Mouse (Mus musculus): ENCODE data around the gene Fabp6. TPM values are rescaled to one million over a fixed set of nuclear protein-coding genes. Genes with fewer than 3 reads are reported as not detected.

Gene Fabp6
- polyA plus RNA-seq, 1 experiment from 2014 or later, result not detected

GRCm38 (mm10) chr11:43610006-43610661 is 8.8 kb upstream of the Fabp6 start:
- Histone ChIP-seq H3K27me3 (ENCODE audit: control insufficient read depth, insufficient read depth, low read length) (no peaks in the 10 kb centered on the region), H3K27ac (ENCODE audit: low read depth, low read length) (no peak overlapping the region), H3K9me3 (ENCODE audit: control insufficient read depth, low read length) (no peaks in the 10 kb centered on the region), H3K4me3 (ENCODE audit: low read depth, low read length) (no peak overlapping the region), H3K9ac (ENCODE audit: low read length) (no peak overlapping the region), H3K4me1 (ENCODE audit: control insufficient read depth, insufficient read depth, low read length) (0 out of 2 replicates have a peak, but pooled peaks cover 3% of the 10 kb centered on the region), H3K4me2 (no peak overlapping the region), H3K36me3 (ENCODE audit: control insufficient read depth, insufficient read depth, low read length) (no peaks in the 10 kb centered on the region)
- no peak for DNase-seq (ENCODE audit: low spot score, missing footprints)
- 83% methylated on average over 10 of the region's 10 CpGs for WGBS
- no peak for ATAC-seq (ENCODE audit: low FRiP score)

- H3K36me3 ChIP-seq (ENCODE audit: control insufficient read depth, insufficient read depth, low read length), result no peaks in the 10 kb centered on the region
- H3K4me3 ChIP-seq (ENCODE audit: low read depth, low read length), result no peak overlapping the region
- no peak for DNase-seq (ENCODE audit: low spot score, missing footprints)
- H3K27ac ChIP-seq (ENCODE audit: low read depth, low read length), result no peak overlapping the region
- H3K4me2 ChIP-seq, result no peak overlapping the region
- WGBS, result 83% methylated on average over 3 of the region's 3 CpGs
- H3K9ac ChIP-seq (ENCODE audit: low read length), result no peak overlapping the region
- H3K27me3 ChIP-seq (ENCODE audit: control insufficient read depth, insufficient read depth, low read length), result no peaks in the 10 kb centered on the region
- ATAC-seq (ENCODE audit: low FRiP score), result no peak
- H3K4me1 ChIP-seq (ENCODE audit: control insufficient read depth, insufficient read depth, low read length), result 0 out of 2 replicates have a peak, but pooled peaks cover 3% of the 10 kb centered on the region
- H3K9me3 ChIP-seq (ENCODE audit: control insufficient read depth, low read length), result no peaks in the 10 kb centered on the region
These were observed 7.1 kb upstream of the Fabp6 start for GRCm38 (mm10) chr11:43608440-43608839.

- ATAC-seq (ENCODE audit: low FRiP score) (no peak), DNase-seq (ENCODE audit: low spot score, missing footprints) (peak; percentile 76)
- Histone ChIP-seq H3K27ac (ENCODE audit: low read depth, low read length) (no peak overlapping the region), H3K9me3 (ENCODE audit: control insufficient read depth, low read length) (no peaks in the 10 kb centered on the region), H3K4me2 (no peak overlapping the region), H3K27me3 (ENCODE audit: control insufficient read depth, insufficient read depth, low read length) (no peaks in the 10 kb centered on the region), H3K4me1 (ENCODE audit: control insufficient read depth, insufficient read depth, low read length) (no peaks in the 10 kb centered on the region), H3K4me3 (ENCODE audit: low read depth, low read length) (no peak overlapping the region), H3K36me3 (ENCODE audit: control insufficient read depth, insufficient read depth, low read length) (no peaks in the 10 kb centered on the region), H3K9ac (ENCODE audit: low read length) (no peak overlapping the region)
- WGBS, result 87% methylated on average over 6 of the region's 6 CpGs
These were observed 4.5 kb upstream of the Fabp6 start for GRCm38 (mm10) chr11:43605859-43606258.

DNA sequence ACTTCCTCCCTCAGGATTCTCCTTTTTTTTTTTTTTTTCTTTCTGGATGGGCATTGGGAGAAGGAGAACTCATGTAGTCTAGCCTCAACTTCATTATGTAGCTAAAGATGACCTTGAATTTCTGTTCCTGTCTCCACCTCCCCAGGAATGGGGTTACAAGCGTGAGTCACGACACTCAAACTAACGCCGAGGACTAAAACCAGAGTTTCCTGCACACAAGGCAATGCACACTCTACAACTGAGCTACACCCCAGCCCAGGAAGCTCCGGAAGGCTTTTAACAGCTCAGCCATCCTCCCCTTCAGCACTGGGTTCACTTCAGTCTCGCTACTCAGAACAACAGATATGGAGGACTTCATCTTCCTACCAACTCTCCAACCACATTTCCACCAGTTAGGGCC is 3.6 kb upstream of the Fabp6 start:
- DNase-seq (ENCODE audit: low spot score, missing footprints), result peak; percentile 21
- 90% methylated on average over 6 of the region's 6 CpGs for WGBS

DNA sequence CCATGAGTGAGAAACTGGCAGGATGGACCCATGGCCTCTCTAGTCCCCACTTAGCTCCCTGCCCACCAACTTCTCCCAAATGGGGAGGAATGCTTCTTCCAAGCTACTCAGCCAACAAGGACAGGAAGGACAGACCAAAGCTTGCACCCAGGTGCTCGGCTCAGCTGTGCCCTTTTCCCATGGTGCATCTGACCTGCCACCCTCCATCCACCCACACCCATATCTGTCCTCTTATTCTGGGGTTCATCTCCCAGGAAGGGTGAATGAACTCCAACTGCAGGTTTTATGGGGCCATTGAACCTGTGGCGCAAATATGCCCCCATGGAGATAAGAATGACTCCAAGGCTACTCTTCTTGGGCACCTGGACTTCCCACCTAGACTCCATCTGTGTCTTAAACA is 2.9 kb upstream of the Fabp6 start:
- H3K27ac ChIP-seq (ENCODE audit: low read depth, low read length), result no peak overlapping the region

More for the DNA sequence above, 3.6 kb upstream of the Fabp6 start:
- H3K4me3 ChIP-seq (ENCODE audit: low read depth, low read length), result no peak overlapping the region
- no peaks in the 10 kb centered on the region for H3K27me3 ChIP-seq (ENCODE audit: control insufficient read depth, insufficient read depth, low read length)
- no peak for ATAC-seq (ENCODE audit: low FRiP score)
- H3K9ac ChIP-seq (ENCODE audit: low read length), result no peak overlapping the region
- H3K4me2 ChIP-seq, result no peak overlapping the region
- no peaks in the 10 kb centered on the region for H3K4me1 ChIP-seq (ENCODE audit: control insufficient read depth, insufficient read depth, low read length)
- no peak overlapping the region for H3K27ac ChIP-seq (ENCODE audit: low read depth, low read length)
- no peaks in the 10 kb centered on the region for H3K9me3 ChIP-seq (ENCODE audit: control insufficient read depth, low read length)
- H3K36me3 ChIP-seq (ENCODE audit: control insufficient read depth, insufficient read depth, low read length), result no peaks in the 10 kb centered on the region

GRCm38 (mm10) chr11:43589530-43590072 is 11.7 kb downstream of the Fabp6 start:
- H3K9ac ChIP-seq (ENCODE audit: low read length), result no peak overlapping the region
- H3K27me3 ChIP-seq (ENCODE audit: control insufficient read depth, insufficient read depth, low read length), result no peaks in the 10 kb centered on the region
- no peak overlapping the region for H3K4me2 ChIP-seq
- 65% methylated on average over 6 of the region's 6 CpGs for WGBS
- no peaks in the 10 kb centered on the region for H3K9me3 ChIP-seq (ENCODE audit: control insufficient read depth, low read length)
- H3K4me3 ChIP-seq (ENCODE audit: low read depth, low read length), result no peak overlapping the region
- no peak overlapping the region for H3K27ac ChIP-seq (ENCODE audit: low read depth, low read length)
- DNase-seq (ENCODE audit: low spot score, missing footprints) (peak; percentile 83), ATAC-seq (ENCODE audit: low FRiP score) (no peak; the same call in 1 of the 2 replicates)
- no peaks in the 10 kb centered on the region; the same call in 1 of the 2 replicates for H3K4me1 ChIP-seq (ENCODE audit: control insufficient read depth, insufficient read depth, low read length)
- peaks cover 15% of the 10 kb centered on the region for H3K36me3 ChIP-seq (ENCODE audit: control insufficient read depth, insufficient read depth, low read length)

More for the DNA sequence above, 2.9 kb upstream of the Fabp6 start:
- Histone ChIP-seq H3K4me1 (ENCODE audit: control insufficient read depth, insufficient read depth, low read length) (no peaks in the 10 kb centered on the region), H3K9ac (ENCODE audit: low read length) (no peak overlapping the region), H3K4me3 (ENCODE audit: low read depth, low read length) (no peak overlapping the region), H3K27me3 (ENCODE audit: control insufficient read depth, insufficient read depth, low read length) (no peaks in the 10 kb centered on the region), H3K4me2 (no peak overlapping the region), H3K9me3 (ENCODE audit: control insufficient read depth, low read length) (no peaks in the 10 kb centered on the region), H3K36me3 (ENCODE audit: control insufficient read depth, insufficient read depth, low read length) (no peaks in the 10 kb centered on the region)
- ATAC-seq (ENCODE audit: low FRiP score), result no peak
- no peak for DNase-seq (ENCODE audit: low spot score, missing footprints)
- 90% methylated on average over 2 of the region's 2 CpGs for WGBS

DNA sequence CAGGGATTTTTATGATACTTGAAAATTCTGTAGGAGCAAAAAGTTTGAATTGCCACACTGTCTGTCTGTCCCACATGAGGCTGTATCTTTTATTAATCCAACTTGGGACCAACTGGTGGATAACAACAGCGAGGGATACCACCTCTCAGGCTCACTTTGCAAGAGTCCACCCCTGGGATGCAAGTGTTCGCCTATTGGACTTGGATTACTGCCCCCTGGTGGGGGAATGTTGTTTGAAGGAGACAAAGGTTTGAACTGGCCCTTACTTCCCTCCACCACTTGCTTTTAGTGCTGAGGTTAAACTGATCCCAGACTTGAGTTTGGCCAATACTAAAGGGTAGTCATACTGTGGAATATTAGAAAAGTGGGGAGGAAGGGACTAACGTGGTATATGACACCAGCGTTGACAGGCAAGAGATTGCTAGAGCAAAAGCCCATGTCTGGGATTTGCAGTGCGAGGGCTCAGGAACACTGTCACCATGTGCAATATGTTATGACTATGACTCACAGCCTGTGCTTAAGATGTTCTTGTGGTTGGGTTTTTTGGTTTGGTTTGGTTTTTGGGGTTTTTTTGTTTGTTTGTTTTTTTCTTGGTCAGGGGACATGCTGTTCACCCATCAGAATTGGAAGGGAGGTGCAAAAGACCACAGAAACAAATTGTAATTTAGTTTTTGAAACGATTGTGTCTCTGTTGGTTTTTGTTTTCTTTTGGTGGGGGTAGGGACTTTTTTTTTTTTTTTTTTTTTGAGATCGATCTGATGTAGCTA is 14.8 kb downstream of the Fabp6 start, which contains the start of gene 4933415A04Rik:
4933415A04Rik (plus strand) TSS at position 717 of the 767 bp plus-strand sequence.
- H3K27ac ChIP-seq (ENCODE audit: low read depth, low read length), result peak within 1 kb of the TSS; percentile 38; the same call in 1 of the 2 replicates
- no peak within 1 kb of the TSS for H3K4me3 ChIP-seq (ENCODE audit: low read depth, low read length)
- no peak within 1 kb of the TSS for H3K9ac ChIP-seq (ENCODE audit: low read length)
- WGBS, result 70% methylated on average over 7 of the region's 7 CpGs
- no peaks in the 10 kb centered on the region for H3K9me3 ChIP-seq (ENCODE audit: control insufficient read depth, low read length)
- ATAC-seq (ENCODE audit: low FRiP score), result peak; percentile 65
- no peaks in the 10 kb centered on the region for H3K27me3 ChIP-seq (ENCODE audit: control insufficient read depth, insufficient read depth, low read length)
- DNase-seq (ENCODE audit: low spot score, missing footprints), result peak; percentile 97
- no peak within 1 kb of the TSS for H3K4me2 ChIP-seq
- no peaks in the 10 kb centered on the region; the same call in 1 of the 2 replicates for H3K4me1 ChIP-seq (ENCODE audit: control insufficient read depth, insufficient read depth, low read length)
- H3K36me3 ChIP-seq (ENCODE audit: control insufficient read depth, insufficient read depth, low read length), result peaks cover 15% of the 10 kb centered on the region

DNA sequence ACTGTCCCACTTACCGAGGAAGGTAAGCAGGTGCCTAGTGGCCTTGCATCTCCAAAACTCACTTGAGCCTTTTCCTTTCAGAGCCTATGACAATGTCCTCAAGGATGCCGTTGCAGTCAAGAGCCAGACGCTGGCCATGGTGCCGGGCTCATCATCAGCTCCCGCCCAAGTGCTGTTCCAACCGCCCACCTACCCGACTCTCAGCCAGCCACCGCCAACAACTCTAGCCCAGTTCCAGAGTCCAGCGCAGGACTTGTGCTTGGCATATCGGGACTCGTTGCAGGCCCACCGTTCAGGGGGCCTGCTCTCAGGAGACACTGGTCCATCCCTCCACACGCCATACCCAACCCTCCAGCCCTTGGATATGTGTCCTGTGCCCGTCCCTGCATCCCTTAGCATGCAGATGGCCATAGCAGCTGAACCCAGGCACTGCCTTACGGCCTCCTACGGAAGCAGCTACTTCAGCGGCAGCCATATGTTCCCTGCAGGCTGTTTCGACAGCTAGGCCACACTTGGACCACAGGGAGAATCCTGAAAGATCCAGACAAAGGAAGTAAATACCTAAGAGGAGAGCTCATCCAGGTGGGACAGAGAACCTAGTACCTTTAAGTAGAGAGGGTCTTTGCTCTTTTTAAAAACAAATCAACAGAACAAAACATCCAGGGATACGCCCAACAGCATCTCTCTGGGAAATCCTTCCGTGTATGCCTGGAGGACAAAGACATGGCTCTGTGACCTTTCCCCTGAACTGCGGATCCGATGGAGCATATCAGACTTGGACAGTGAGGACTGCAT is 15.9 kb downstream of the Fabp6 start:
- DNase-seq (ENCODE audit: low spot score, missing footprints) (peak; percentile 49), ATAC-seq (ENCODE audit: low FRiP score) (no peak)
- Histone ChIP-seq H3K27me3 (ENCODE audit: control insufficient read depth, insufficient read depth, low read length) (no peaks in the 10 kb centered on the region), H3K4me1 (ENCODE audit: control insufficient read depth, insufficient read depth, low read length) (no peaks in the 10 kb centered on the region; the same call in 1 of the 2 replicates), H3K4me3 (ENCODE audit: low read depth, low read length) (no peak overlapping the region), H3K36me3 (ENCODE audit: control insufficient read depth, insufficient read depth, low read length) (peaks cover 23% of the 10 kb centered on the region), H3K9ac (ENCODE audit: low read length) (no peak overlapping the region), H3K4me2 (no peak overlapping the region), H3K27ac (ENCODE audit: low read depth, low read length) (peak overlapping the region; percentile 38), H3K9me3 (ENCODE audit: control insufficient read depth, low read length) (no peaks in the 10 kb centered on the region)
- WGBS, result 86% methylated on average over 22 of the region's 22 CpGs

Measured in midbrain, embryonic 11.5 days (tissue).